Mouse (Mus musculus) ES-CJ7 (cell line): ENCODE measurements around the gene 6430531B16Rik.

Experiments
- DNase-seq: peaks from one replicate; pipeline ENCODE4 v3.0.0; 2011; ENCODE audit warnings: low read depth, low spot score

6430531B16Rik gene

GRCm38 (mm10) chr7:139970979-139971378 is 7.6 kb downstream of the 6430531B16Rik start:
- no peak for DNase-seq

GRCm38 (mm10) chr7:139970216-139970919 is 8.2 kb downstream of the 6430531B16Rik start:
- DNase-seq, result no peak

DNA sequence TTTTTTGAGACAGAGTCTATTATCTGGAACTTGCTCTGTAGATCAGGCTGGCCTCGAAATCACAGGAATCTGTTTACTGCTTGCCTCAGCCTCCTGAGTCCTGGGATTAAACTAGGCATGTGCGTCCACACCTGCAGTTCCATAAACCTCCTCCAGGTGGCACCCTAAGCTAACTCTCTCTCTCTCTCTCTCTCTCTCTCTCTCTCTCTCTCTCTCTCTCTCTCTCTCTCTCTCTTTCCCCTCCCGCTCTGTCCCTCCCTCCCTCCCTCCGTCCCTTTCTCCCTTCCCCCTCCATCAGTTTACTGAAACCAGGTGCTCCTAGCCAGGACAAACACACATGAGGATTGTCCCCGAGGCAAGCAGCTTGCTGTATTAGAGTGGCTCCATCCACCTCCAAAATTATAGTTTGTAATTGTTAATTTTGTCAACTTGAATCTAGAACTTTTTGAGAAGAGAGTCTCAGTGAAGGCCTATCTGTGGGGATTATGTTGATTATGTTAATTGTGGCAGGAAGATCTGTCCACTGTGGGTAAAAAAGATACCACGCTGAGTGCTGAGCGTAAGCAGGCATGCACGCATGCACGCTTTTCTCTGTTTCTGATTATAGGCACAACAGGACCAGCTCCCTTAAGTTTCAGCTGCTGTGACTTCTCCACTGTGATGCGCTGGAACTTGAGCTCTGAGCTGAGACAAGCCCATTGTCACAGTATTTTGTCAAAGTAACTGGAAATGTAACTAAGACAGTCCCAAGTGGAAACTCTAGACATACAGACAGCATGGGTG is 9.0 kb downstream of the 6430531B16Rik start:
- DNase-seq, result peak; percentile 84

GRCm38 (mm10) chr7:139968428-139968827 is 10.1 kb downstream of the 6430531B16Rik start:
- DNase-seq, result no peak

- DNase-seq, result no peak
Observed at GRCm38 (mm10) chr7:139967175-139967574, 11.4 kb downstream of the 6430531B16Rik start.

DNA sequence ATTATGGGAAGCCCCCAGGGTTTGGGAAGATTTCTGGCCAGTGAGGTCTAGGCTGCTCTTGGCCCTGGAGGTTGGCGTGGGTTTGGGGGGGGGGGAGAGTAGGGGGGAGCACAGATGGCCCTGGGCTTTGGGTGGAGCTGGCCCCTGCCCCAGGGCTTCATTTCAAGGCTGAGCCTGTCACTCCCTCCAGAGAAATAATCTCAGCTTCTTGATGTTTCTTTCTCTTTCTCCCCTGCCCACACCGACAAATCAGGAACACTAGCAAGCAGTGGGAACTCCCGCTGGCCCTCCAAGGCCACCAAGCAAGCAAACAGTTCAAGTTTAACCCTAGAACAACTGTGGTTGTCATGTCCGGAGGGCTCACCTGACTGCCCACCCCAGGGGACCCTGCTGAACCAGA is 14.7 kb downstream of the 6430531B16Rik start:
- DNase-seq, result no peak

DNA sequence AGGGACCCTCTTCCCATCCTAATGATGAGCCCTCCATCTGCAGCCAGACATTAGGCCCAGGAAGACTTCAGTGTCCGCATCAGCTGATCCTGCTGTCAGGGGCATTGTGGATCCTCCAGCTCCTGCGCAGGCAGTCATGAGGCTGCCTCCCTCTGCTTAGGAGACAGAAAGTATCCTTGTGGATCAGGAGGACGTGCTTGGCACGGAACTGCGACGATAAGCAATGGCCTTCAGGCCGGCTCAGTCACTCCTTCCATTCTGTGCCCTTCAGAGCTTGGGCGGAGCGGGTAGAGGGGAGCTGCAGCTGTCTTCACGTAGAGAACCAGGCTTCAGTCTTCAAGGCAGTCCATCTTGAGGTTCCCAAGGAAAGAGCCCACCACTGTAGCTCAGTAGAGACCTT is 17.4 kb downstream of the 6430531B16Rik start:
- DNase-seq, result no peak

- DNase-seq, result no peak
Observed at GRCm38 (mm10) chr7:139957958-139958357, 20.6 kb downstream of the 6430531B16Rik start.

GRCm38 (mm10) chr7:139957437-139957836 is 21.1 kb downstream of the 6430531B16Rik start:
- no peak for DNase-seq

- DNase-seq, result no peak
Observed at GRCm38 (mm10) chr7:139956658-139957057, 21.9 kb downstream of the 6430531B16Rik start.

DNA sequence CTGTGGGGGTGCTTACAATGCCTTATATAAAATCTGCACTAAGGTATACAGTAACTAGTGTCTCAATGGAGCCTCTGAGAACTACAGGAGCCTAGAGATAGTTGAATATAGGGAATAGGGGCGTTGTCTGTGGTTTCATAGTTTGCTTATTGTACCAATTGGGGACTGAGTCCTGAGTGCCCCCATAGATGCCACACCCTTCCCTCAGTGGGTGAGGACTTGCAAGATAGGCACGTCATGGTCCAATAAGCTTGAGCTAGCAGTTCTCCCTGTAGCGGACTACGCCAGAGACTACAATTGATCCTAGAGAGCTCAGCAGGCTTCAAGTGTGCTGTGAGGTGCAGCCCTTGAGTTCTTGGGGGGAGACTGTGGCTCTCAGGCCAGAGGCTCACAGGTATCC is 23.1 kb downstream of the 6430531B16Rik start:
- no peak for DNase-seq

DNA sequence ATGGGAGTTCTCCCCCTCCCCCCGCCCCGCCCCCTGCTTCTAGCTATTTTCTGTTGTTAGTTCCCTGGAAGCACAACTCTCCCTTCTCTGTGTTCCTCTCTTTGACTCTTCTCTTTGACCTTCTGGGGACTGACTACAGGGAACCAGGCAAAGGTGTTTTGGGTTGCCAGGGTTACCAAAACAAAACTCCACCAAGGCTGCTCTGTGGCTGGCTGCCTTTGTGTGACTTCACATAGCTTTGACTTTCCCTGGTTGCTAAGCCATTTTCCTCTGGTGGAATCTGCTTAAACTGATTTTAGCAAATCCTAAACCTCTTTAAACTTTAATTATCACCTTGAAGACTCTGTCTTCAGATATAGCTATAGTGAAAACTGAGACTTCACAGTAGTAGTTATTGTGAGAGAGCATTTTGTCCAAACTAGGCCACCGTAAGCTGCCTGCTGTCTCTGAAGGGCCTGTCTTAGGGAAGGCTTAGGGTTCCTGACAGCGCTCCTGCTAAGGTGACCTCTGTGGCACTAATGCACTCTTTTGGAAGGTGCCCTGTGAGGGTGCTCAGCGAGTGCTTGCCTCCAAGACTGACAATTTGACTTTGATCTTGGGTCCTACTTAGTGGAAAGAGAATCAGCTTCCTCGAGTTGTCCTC is 26.4 kb downstream of the 6430531B16Rik start:
- DNase-seq, result peak; percentile 77

DNA sequence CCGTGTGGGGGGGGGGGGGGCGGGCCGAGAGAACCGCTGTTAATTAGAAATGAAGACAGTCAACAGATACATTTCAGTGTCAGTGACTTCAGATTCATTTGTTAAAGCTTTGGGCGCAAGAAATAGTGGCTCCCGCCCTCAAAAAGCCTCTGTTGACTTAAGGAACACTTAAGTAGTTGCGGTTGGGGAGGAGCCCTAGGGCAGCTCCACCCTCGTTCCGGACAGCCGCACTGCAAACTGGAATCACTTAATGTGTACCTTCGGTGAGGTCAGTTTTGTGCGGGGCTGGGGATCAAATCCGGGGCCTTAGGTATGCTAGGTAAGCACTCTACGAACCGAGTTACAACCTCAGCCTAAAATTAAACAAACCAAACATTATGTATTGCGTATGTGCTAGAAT is 27.5 kb downstream of the 6430531B16Rik start:
- DNase-seq, result peak; percentile 80

DNA sequence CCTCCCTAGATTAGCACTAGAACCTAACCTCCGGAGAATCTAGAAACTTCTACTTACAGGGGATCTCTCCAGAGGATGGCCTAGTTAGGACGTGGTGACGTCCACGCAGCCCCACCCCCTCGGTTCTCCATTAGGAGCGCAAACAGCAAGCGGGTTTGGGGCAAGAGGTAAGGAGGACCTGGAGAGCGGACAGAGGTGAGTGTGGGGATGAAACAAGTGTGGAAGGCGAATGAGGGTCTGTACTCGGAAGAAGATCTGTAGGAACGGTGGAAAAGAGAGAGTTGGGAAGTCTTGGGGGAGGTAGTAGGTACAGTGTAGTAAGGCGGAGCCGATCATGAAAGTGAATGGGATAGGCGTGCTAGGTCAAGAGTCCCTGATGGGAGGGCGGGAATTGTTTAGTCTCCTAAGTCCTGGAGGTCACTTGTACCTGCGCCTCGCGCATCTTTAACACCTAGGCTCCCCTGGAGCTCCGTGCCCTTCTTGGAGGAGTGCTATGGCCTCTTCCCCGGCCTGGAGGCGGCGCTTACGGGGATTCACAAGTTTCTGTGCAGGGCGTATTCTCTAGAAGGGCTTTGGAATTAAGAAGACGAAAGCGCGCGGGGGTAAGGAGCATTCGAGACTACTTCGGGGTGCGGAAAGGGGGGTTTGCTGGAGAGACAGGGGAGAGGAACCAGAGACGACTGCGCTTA is 28.1 kb downstream of the 6430531B16Rik start:
- DNase-seq, result peak; percentile 94

DNA sequence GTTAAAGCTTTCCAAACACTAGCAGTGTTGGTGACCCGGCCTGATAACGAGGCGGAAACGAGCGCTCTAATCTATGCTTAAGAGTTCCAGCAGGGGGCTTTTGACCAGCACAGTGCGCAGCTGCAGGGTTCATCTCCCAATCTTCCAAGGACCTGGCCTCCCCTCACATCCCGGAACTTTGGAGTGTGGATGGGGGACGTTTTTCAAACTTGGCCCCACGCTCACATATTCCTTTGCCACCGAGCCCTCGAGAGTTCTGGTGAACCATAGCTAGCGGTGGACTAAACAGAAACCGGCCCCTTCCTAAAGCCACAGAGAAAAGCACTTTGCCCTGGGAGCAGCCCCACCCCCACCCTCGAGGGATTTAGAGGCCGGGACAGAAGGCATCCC is 28.7 kb downstream of the 6430531B16Rik start:
- peak; percentile 93 for DNase-seq

DNA sequence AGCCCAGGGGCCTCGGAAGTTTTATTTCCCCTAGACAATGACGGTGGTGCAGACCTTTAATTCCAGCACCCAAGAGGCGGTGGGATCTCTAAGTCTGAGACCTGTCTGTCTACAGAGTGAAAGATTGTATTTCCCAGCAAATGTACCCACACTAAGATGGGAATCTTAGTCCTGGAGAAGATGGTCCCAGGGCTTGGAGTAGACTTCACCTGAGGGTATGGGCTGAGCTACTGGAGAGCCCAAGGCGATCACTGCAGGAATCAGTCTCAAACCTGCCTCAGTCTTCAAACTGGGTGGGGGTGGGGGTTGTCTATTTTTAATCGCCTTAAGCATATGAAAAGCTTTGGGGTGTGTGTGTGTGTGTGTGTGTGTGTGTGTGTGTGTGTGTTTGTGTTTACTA is 32.5 kb downstream of the 6430531B16Rik start:
- DNase-seq, result peak; percentile 78

DNA sequence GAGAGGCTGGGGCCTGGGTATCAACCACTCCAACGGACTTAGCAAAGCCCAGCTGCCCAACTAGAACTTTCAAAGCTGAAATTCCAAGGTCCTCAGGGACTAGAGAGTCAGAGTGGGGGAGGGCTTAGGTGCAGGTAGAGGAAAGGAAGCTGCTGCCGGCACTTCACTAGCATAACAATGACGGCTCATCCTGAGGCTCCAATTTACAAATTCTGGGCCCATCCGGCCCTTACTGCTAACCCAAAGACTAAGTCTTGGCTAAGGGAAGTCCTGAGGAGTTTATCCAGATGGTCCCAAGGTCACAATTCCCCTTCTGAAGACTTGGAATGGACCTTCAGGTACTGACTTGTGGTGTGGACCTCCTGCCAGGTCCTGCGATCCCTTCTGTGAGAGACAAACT is 33.0 kb downstream of the 6430531B16Rik start:
- DNase-seq, result peak; percentile 97

GRCm38 (mm10) chr7:139944291-139945240 is 34.0 kb downstream of the 6430531B16Rik start:
- DNase-seq, result peak; percentile 59

GRCm38 (mm10) chr7:139943674-139944281 is 34.8 kb downstream of the 6430531B16Rik start, which contains the start of gene Utf1:
Utf1 (plus strand) TSS chr7:139943789.
- DNase-seq, result peak; percentile 96
